Mouse (Mus musculus) myocyte (in vitro differentiated cells): ENCODE measurements around the gene Snapin.

Experiments used
- CEBPB ChIP-seq: IDR thresholded peaks from 2 replicates; pipeline ENCODE4 v1.6.1; 2011; ENCODE audit warnings: mild to moderate bottlenecking, moderate library complexity; ENCODE audit not compliant: poor library complexity, insufficient read depth, severe bottlenecking
- E2F4 ChIP-seq: IDR thresholded peaks from one replicate; pipeline ENCODE4 v1.6.1; 2011; ENCODE audit warnings: mild to moderate bottlenecking, control low read depth, moderate library complexity; ENCODE audit not compliant: insufficient read depth
- MAX ChIP-seq: IDR thresholded peaks from one replicate; pipeline ENCODE4 v1.6.1; 2011; ENCODE audit warnings: low read depth, mild to moderate bottlenecking, control low read depth
- MYOG ChIP-seq, 3 experiments: IDR thresholded peaks; one replicate each; pipeline ENCODE4 v1.6.1; 2011; ENCODE audit warnings: control low read depth in 2 of 3, low read depth in 2 of 3, mild to moderate bottlenecking in 2 of 3; ENCODE audit not compliant: insufficient read length in 2 of 3, control insufficient read depth in 1 of 3, insufficient read depth in 1 of 3
- POLR2A ChIP-seq: IDR thresholded peaks from one replicate; pipeline ENCODE4 v1.6.1; 2011; ENCODE audit warnings: low read depth, mild to moderate bottlenecking, control low read depth, moderate library complexity; ENCODE audit not compliant: insufficient read length
- POLR2AphosphoS2 ChIP-seq: IDR thresholded peaks from one replicate; pipeline ENCODE4 v1.6.1; 2011; ENCODE audit warnings: low read depth, control low read depth; ENCODE audit not compliant: insufficient read length
- REST ChIP-seq: IDR thresholded peaks from one replicate; pipeline ENCODE4 v1.6.1; 2011; ENCODE audit warnings: mild to moderate bottlenecking, control low read depth, moderate library complexity; ENCODE audit not compliant: insufficient read depth, insufficient read length
- SRF ChIP-seq: IDR thresholded peaks from one replicate; pipeline ENCODE4 v1.6.1; 2011; ENCODE audit warnings: low read depth; ENCODE audit not compliant: control insufficient read depth, insufficient read length
- TCF12 ChIP-seq: IDR thresholded peaks from one replicate; pipeline ENCODE4 v1.6.1; 2011; ENCODE audit warnings: mild to moderate bottlenecking, control low read depth; ENCODE audit not compliant: poor library complexity, insufficient read depth, severe bottlenecking
- TCF3 ChIP-seq: IDR thresholded peaks from one replicate; pipeline ENCODE4 v1.6.1; 2011; ENCODE audit warnings: low read depth, control low read depth; ENCODE audit not compliant: insufficient read length
- USF1 ChIP-seq: IDR thresholded peaks from one replicate; pipeline ENCODE4 v1.6.1; 2011; ENCODE audit warnings: low read depth, mild to moderate bottlenecking, control low read depth, moderate library complexity

DNA sequence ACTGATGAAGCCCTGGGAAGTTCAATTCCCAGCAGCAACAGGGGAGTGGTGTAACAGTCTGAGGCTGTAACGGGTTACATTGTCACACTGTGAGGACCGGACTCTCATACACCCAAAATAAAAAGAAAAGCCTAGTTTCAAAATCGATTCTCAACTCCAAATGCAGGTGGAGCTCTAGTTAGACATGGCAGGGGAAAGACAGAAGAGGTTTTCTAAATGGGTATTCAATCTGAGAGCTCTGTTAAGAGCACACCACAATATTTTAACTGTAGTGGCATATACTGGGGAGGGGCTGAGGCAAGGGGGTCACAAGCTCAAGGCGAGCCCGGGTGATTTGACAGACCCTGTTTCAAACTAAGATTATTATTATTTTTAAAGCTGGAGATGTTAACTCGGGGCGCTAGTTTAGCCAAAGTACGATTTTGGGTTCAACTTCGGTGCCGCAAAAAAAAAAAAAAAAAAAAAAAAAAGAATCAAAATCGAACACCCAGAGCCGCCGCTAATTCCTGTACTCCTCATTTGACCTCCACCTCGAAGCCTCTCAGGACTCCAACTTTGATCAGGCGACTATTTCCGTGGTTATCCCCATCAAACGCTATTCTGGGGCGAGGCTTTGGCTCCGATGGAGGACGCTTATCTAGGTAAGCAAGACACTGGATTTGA lies 17.6 kb upstream of the Snapin start:
- no peak for TF ChIP-seq POLR2AphosphoS2
- TF ChIP-seq POLR2A, result no peak
- no peak for TF ChIP-seq E2F4
- no peak for TF ChIP-seq USF1
- no peak for TF ChIP-seq MAX
- no peak for TF ChIP-seq REST
- no peak for TF ChIP-seq TCF12
- TF ChIP-seq CEBPB, result no peak
- no peak for TF ChIP-seq MYOG (IDR thresholded peaks at IDR 0.05; ENCODE audit: control insufficient read depth in 1 of 3, insufficient read depth in 1 of 3, insufficient read length in 2 of 3, low read depth in 2 of 3)
- TF ChIP-seq SRF, result no peak
- TF ChIP-seq TCF3, result no peak
